Mouse (Mus musculus) embryonic fibroblast, embryonic 13.5 days (primary cell): ENCODE data around the gene Rnft2. TPM values are rescaled to one million over a fixed set of nuclear protein-coding genes. Genes with fewer than 3 reads are reported as not detected.

Source experiments
- H3K27ac ChIP-seq: 2 replicates; pipeline ENCODE4 v1.5.1; 2012; ENCODE audit warnings: low read length, control low read depth, inconsistent platforms; ENCODE audit not compliant: insufficient read depth
- H3K4me1 ChIP-seq: 2 replicates; pipeline ENCODE4 v1.6.1; 2011; ENCODE audit warnings: low read length; ENCODE audit not compliant: control insufficient read depth, insufficient read depth
- H3K4me3 ChIP-seq: 2 replicates; pipeline ENCODE4 v1.5.1; 2011; ENCODE audit warnings: mild to moderate bottlenecking, control low read depth, low read length; ENCODE audit not compliant: insufficient read depth
- CTCF ChIP-seq: IDR thresholded peaks from 2 replicates; pipeline ENCODE4 v1.5.1; 2011; ENCODE audit warnings: mild to moderate bottlenecking, control low read depth, low read length, moderate library complexity, borderline replicate concordance; ENCODE audit not compliant: insufficient read depth
- POLR2A ChIP-seq: IDR thresholded peaks from 2 replicates; pipeline ENCODE4 v1.6.1; 2011; ENCODE audit warnings: low read depth, mild to moderate bottlenecking, control low read depth, low read length, moderate library complexity
- polyA plus RNA-seq: library from polyadenylated mRNA; stranded (reverse); fragments of >200 nt; gene quantifications from 2 replicates; pipeline ENCODE4 v1.2.4, GENCODE M21; 2011; ENCODE audit warnings: low read depth; ENCODE audit not compliant: missing spikeins, insufficient read length

Rnft2 gene
- polyA plus RNA-seq, 1 experiment, result 2.9 TPM

- Histone ChIP-seq H3K27ac (no peak overlapping the region), H3K4me1 (0 out of 2 replicates have a peak, but pooled peaks cover 3% of the 10 kb centered on the region), H3K4me3 (no peak overlapping the region)
- no peak for TF ChIP-seq CTCF
- TF ChIP-seq POLR2A, result no peak
These were observed 27.5 kb downstream of the Rnft2 start for GRCm38 (mm10) chr5:118217410-118217809.

GRCm38 (mm10) chr5:118214418-118215154, 30.3 kb downstream of the Rnft2 start:
- Histone ChIP-seq H3K27ac (no peak overlapping the region), H3K4me3 (peak overlapping the region; percentile 14), H3K4me1 (0 out of 2 replicates have a peak, but pooled peaks cover 3% of the 10 kb centered on the region)
- TF ChIP-seq CTCF (no peak), POLR2A (no peak)

- 0 out of 2 replicates have a peak, but pooled peaks cover 3% of the 10 kb centered on the region for H3K4me1 ChIP-seq
- peak overlapping the region; percentile 14 for H3K4me3 ChIP-seq
- TF ChIP-seq POLR2A, result no peak
- TF ChIP-seq CTCF, result no peak
- no peak overlapping the region for H3K27ac ChIP-seq
These were observed 30.9 kb downstream of the Rnft2 start for GRCm38 (mm10) chr5:118214012-118214411.

GRCm38 (mm10) chr5:118205852-118206251, 39.1 kb downstream of the Rnft2 start:
- Histone ChIP-seq H3K27ac (no peak overlapping the region), H3K4me1 (no peaks in the 10 kb centered on the region), H3K4me3 (no peak overlapping the region)
- TF ChIP-seq CTCF, result no peak
- TF ChIP-seq POLR2A, result no peak

GRCm38 (mm10) chr5:118204675-118205440, 40.1 kb downstream of the Rnft2 start:
- Histone ChIP-seq H3K4me3 (no peak overlapping the region), H3K4me1 (no peaks in the 10 kb centered on the region), H3K27ac (no peak overlapping the region)
- TF ChIP-seq POLR2A (no peak), CTCF (no peak)

GRCm38 (mm10) chr5:118199670-118200069, 45.2 kb downstream of the Rnft2 start:
- Histone ChIP-seq H3K4me3 (no peak overlapping the region), H3K4me1 (no peaks in the 10 kb centered on the region), H3K27ac (no peak overlapping the region)
- no peak for TF ChIP-seq POLR2A
- TF ChIP-seq CTCF, result no peak

GRCm38 (mm10) chr5:118197421-118197820, 47.5 kb downstream of the Rnft2 start:
- Histone ChIP-seq H3K4me3 (no peak overlapping the region), H3K4me1 (no peaks in the 10 kb centered on the region), H3K27ac (no peak overlapping the region)
- no peak for TF ChIP-seq CTCF
- no peak for TF ChIP-seq POLR2A

- no peaks in the 10 kb centered on the region for H3K4me1 ChIP-seq
- no peak overlapping the region for H3K4me3 ChIP-seq
- no peak overlapping the region for H3K27ac ChIP-seq
- TF ChIP-seq POLR2A, result no peak
- no peak for TF ChIP-seq CTCF
These were observed 52.7 kb downstream of the Rnft2 start for GRCm38 (mm10) chr5:118192221-118192620.

GRCm38 (mm10) chr5:118190491-118190890, 54.4 kb downstream of the Rnft2 start:
- no peaks in the 10 kb centered on the region for H3K4me1 ChIP-seq
- no peak overlapping the region for H3K4me3 ChIP-seq
- no peak overlapping the region for H3K27ac ChIP-seq
- no peak for TF ChIP-seq POLR2A
- TF ChIP-seq CTCF, result no peak

- no peaks in the 10 kb centered on the region for H3K4me1 ChIP-seq
- no peak overlapping the region for H3K27ac ChIP-seq
- no peak overlapping the region for H3K4me3 ChIP-seq
- TF ChIP-seq POLR2A (no peak), CTCF (no peak)
These were observed 56.6 kb downstream of the Rnft2 start for GRCm38 (mm10) chr5:118188356-118188755.
